Mouse (Mus musculus): ENCODE data around the gene Tmod2.

DNA sequence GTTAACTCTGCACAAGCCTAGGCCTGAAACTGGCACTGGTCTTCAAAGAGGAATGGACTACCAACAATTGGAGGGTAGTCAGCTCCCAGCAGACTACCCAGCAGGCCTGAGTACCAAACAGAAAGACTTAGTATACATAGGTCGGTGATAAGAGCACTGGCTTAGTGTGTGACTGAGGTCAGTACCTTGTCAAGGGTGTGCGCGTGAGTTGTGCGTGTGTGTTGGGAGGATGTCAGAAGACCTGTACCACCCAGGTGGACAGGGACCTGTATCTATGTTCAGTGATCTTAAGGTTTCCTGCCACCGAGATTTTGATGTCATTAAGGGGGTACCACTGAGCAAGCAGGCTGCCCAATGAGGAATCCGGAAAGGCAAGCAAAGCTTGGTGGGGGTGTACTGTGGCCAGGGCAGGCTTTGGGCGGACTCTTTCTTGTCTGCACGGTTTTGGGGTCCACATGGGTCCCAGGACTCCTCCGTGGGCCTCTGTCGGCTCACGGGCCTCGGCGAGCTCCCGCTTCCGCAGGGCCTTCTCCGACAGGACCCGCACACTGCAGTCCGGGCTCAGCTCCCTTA is 13.9 kb upstream of the Tmod2 start:
- no peak for TF ChIP-seq ETS1 (IDR thresholded peaks at IDR 0.05; ENCODE audit: low read depth, low read length)
- TF ChIP-seq POLR2A (IDR thresholded peaks at IDR 0.05; ENCODE audit: control insufficient read depth in 1 of 2, insufficient read depth in 1 of 2, low read depth in 1 of 2, low read length in 2 of 2, poor library complexity in 1 of 2): no peak
- TF ChIP-seq ELF1 (IDR thresholded peaks at IDR 0.05; ENCODE audit: low read depth, low read length): no peak
- no peak for TF ChIP-seq CTCF (IDR thresholded peaks at IDR 0.05 in 2 of 3, conservative IDR thresholded peaks at IDR 0.05 in 1 of 3; ENCODE audit: control insufficient read depth in 1 of 3, insufficient read depth in 1 of 3, low read depth in 2 of 3, low read length in 3 of 3, poor library complexity in 1 of 3, severe bottlenecking in 1 of 3)
- TF ChIP-seq USF1 (IDR thresholded peaks at IDR 0.05; ENCODE audit: low read depth, low read length): no peak
- no peak for TF ChIP-seq ZKSCAN1 (IDR thresholded peaks at IDR 0.05; ENCODE audit: low read depth, low read length)
- TF ChIP-seq RAD21 (IDR thresholded peaks at IDR 0.05; ENCODE audit: low read depth, low read length): no peak
- TF ChIP-seq ZNF384 (IDR thresholded peaks at IDR 0.05; ENCODE audit: low read depth, low read length): no peak
- TF ChIP-seq BHLHE40 (IDR thresholded peaks at IDR 0.05; ENCODE audit: borderline replicate concordance, low read depth, low read length): no peak
- no peak for TF ChIP-seq MAFK (IDR thresholded peaks at IDR 0.05; ENCODE audit: borderline replicate concordance, low read depth, low read length)
- no peak for TF ChIP-seq EP300 (IDR thresholded peaks at IDR 0.05; ENCODE audit: low read depth in 1 of 2, low read length in 2 of 2)
- no peak for TF ChIP-seq RCOR1 (IDR thresholded peaks at IDR 0.05; ENCODE audit: low read depth, low read length)

Measured in MEL (cell line).